Mouse (Mus musculus): ENCODE results near the gene Exoc5. TPM values are rescaled to one million over a fixed set of nuclear protein-coding genes. Genes with fewer than 3 reads are reported as not detected.

Exoc5 gene
- polyA plus RNA-seq, 1 experiment from 2014 or later = 40.3 TPM

DNA sequence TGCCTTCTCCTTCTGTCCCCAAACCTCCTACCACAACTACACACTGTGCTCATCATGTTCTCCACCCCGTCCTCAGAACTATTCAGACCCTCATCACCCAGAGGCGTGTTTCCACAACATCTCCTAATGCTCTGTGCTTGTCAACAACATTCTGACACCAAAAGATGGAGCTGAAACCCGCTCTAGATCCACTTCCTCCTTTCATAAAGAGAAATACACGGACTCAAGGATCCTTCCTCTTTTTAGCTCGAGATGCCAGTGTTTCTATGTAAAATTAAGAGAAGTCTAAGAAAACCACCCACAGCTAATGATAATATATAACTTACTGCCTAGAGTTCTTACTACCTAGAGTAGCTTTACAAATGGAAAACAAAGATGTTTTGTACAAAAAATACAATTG is 46.7 kb downstream of the Exoc5 start:
- no peaks in the 10 kb centered on the region for H3K4me1 ChIP-seq (ENCODE audit: control insufficient read depth, insufficient read depth, low read length)
- no peaks in the 10 kb centered on the region for H3K27me3 ChIP-seq (ENCODE audit: control insufficient read depth, insufficient read depth, low read length)
- no peak overlapping the region for H3K4me3 ChIP-seq (replicated peaks; ENCODE audit: low read length)
- WGBS = 82% methylated on average over 5 of the region's 5 CpGs
- no peak overlapping the region for H3K9ac ChIP-seq (ENCODE audit: low read length)
- no peaks in the 10 kb centered on the region for H3K36me3 ChIP-seq (ENCODE audit: control insufficient read depth, insufficient read depth, low read length)
- no peaks in the 10 kb centered on the region for H3K9me3 ChIP-seq (replicated peaks; ENCODE audit: control insufficient read depth, low read length)
- H3K4me2 ChIP-seq (ENCODE audit: low read depth, low read length) = no peak overlapping the region
- H3K27ac ChIP-seq (ENCODE audit: low read length) = no peak overlapping the region
- no peak for ATAC-seq (ENCODE audit: insufficient read depth, low FRiP score)

DNA sequence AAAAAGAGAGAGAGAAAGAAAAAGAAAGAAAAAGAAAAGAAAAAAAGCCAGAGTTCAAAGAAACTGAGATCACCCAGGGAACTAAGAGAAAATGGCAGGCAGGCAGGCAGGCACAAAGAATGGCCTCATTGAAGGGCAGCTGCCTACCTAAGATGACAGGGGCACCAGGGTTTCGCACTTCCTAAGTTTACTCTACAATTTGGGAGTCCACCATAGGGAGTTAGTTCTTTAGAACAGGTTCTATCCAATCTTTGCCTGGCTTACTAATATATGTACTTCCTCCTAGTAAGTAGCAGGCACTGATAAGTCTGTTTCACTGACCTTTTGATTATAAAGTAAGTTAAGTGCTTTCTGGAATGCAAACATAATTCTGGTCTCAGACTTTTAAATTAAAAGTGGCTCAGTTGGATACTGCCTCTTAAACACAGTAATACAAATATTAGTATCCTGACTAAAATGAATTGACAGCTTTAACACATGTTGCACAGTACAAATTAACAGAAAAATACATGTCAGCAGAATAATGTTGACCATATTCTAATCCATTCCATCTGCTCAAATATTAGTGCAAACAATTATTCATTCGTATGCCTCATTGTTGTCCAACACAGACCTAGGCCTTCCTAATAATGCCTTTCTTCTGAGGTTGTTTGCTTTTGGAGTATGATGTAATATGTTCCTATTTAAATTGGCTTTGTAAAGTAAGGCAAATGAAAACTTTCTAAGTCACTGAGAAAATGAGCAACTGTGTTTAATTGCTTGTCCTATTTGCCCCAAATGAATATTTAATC is 57.9 kb downstream of the Exoc5 start:
- Histone ChIP-seq H3K4me3 (replicated peaks; ENCODE audit: low read length) (no peak overlapping the region), H3K4me1 (ENCODE audit: control insufficient read depth, insufficient read depth, low read length) (no peaks in the 10 kb centered on the region), H3K27me3 (ENCODE audit: control insufficient read depth, insufficient read depth, low read length) (no peaks in the 10 kb centered on the region), H3K27ac (ENCODE audit: low read length) (no peak overlapping the region), H3K36me3 (ENCODE audit: control insufficient read depth, insufficient read depth, low read length) (no peaks in the 10 kb centered on the region), H3K4me2 (ENCODE audit: low read depth, low read length) (no peak overlapping the region), H3K9ac (ENCODE audit: low read length) (no peak overlapping the region), H3K9me3 (replicated peaks; ENCODE audit: control insufficient read depth, low read length) (no peaks in the 10 kb centered on the region)
- WGBS = 68% methylated on average over 2 of the region's 2 CpGs
- ATAC-seq (ENCODE audit: insufficient read depth, low FRiP score) = peak; percentile 21; the same call in 1 of the 2 replicates

DNA sequence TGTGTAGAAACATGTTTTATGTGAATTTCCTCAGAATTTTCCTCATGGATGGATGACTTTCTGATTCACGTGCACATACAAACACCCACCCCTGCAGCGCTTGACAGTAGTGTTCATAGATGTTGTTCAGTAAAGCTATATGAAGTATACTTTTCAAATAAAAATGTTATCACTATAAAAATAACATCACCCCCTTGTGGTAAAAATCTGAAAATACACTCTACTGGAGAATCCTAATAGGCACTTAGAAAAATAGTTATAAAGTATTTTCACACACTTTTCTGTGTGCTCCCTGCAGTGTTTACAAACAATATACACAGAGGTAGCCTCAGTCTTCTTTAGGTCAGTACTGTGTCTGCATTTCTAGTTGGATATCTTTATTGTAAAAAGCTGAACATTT is 58.5 kb downstream of the Exoc5 start:
- no peak overlapping the region for H3K9ac ChIP-seq (ENCODE audit: low read length)
- H3K36me3 ChIP-seq (ENCODE audit: control insufficient read depth, insufficient read depth, low read length) = no peaks in the 10 kb centered on the region
- H3K27ac ChIP-seq (ENCODE audit: low read length) = no peak overlapping the region
- no peak for ATAC-seq (ENCODE audit: insufficient read depth, low FRiP score)
- no peaks in the 10 kb centered on the region for H3K9me3 ChIP-seq (replicated peaks; ENCODE audit: control insufficient read depth, low read length)
- no peak overlapping the region for H3K4me3 ChIP-seq (replicated peaks; ENCODE audit: low read length)
- no peaks in the 10 kb centered on the region for H3K27me3 ChIP-seq (ENCODE audit: control insufficient read depth, insufficient read depth, low read length)
- 88% methylated on average over 2 of the region's 2 CpGs for WGBS
- H3K4me2 ChIP-seq (ENCODE audit: low read depth, low read length) = no peak overlapping the region
- no peaks in the 10 kb centered on the region for H3K4me1 ChIP-seq (ENCODE audit: control insufficient read depth, insufficient read depth, low read length)

DNA sequence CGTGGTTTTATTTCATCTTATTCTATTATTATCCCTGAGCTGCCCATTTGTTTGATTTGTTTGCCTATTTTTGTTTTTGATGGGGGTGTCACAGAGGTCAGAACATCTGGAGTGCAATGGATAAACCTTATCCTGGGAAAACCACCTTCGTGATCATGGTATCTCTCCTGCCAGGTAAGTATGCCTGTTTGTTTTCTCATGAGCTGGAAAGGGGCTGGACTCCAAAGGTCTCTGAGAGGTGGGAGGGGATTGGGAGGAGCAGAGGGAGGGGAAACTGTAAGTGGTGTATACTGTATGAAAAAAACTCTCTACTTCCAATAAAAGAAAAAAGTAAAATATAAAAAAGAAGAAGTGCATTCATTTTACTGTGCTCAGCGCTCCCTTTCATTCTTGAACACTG is 64.8 kb downstream of the Exoc5 start:
- Histone ChIP-seq H3K4me2 (ENCODE audit: low read depth, low read length) (no peak overlapping the region), H3K9me3 (replicated peaks; ENCODE audit: control insufficient read depth, low read length) (no peaks in the 10 kb centered on the region), H3K27me3 (ENCODE audit: control insufficient read depth, insufficient read depth, low read length) (no peaks in the 10 kb centered on the region), H3K4me3 (replicated peaks; ENCODE audit: low read length) (no peak overlapping the region), H3K27ac (ENCODE audit: low read length) (no peak overlapping the region), H3K9ac (ENCODE audit: low read length) (no peak overlapping the region), H3K36me3 (ENCODE audit: control insufficient read depth, insufficient read depth, low read length) (no peaks in the 10 kb centered on the region), H3K4me1 (ENCODE audit: control insufficient read depth, insufficient read depth, low read length) (no peaks in the 10 kb centered on the region)
- ATAC-seq (ENCODE audit: insufficient read depth, low FRiP score) = no peak
- 67% methylated on average over 3 of the region's 3 CpGs for WGBS

DNA sequence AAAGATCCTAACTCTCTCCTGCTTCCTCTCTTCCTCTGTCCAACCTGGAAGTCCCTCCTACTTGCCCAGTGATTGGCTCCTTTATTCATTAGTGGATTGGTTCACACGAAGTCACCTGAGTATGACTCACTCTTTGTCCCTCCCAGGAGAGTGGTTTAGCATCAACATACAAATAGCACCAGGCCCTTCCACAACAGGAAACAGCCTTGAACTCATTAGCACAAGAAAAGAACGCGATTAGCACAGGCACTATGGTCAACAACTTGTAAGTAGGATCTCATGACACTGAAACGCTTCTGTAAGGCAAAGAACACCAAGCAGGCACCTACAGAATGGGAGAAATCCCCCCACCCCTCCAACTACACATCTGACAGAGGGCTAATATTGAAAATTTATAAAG is 67.7 kb downstream of the Exoc5 start:
- Histone ChIP-seq H3K9ac (ENCODE audit: low read length) (no peak overlapping the region), H3K9me3 (replicated peaks; ENCODE audit: control insufficient read depth, low read length) (no peaks in the 10 kb centered on the region), H3K4me2 (ENCODE audit: low read depth, low read length) (no peak overlapping the region), H3K4me3 (replicated peaks; ENCODE audit: low read length) (no peak overlapping the region), H3K27me3 (ENCODE audit: control insufficient read depth, insufficient read depth, low read length) (no peaks in the 10 kb centered on the region), H3K4me1 (ENCODE audit: control insufficient read depth, insufficient read depth, low read length) (no peaks in the 10 kb centered on the region), H3K36me3 (ENCODE audit: control insufficient read depth, insufficient read depth, low read length) (no peaks in the 10 kb centered on the region), H3K27ac (ENCODE audit: low read length) (no peak overlapping the region)
- 54% methylated on average over 4 of the region's 4 CpGs for WGBS
- no peak for ATAC-seq (ENCODE audit: insufficient read depth, low FRiP score)

DNA sequence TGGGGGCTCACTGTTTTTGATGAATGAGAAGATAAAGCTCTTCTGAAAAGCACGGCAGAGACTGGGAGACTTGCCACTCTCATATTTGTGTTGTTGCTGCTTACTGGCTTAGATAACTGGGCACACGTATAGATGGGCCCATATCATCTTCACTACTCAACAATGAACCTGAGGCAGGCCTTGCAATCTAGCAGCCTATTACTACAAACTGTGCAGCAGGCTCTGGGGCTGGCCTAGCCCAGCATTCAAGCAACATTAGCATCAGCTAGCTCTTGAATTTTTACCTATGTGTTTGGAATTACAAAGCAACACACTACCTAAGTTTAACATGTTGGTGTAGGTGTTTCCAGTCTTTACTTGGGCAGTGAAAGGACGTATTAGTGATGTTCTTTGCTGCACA is 72.6 kb downstream of the Exoc5 start:
- H3K4me1 ChIP-seq (ENCODE audit: control insufficient read depth, insufficient read depth, low read length) = peaks cover 9% of the 10 kb centered on the region
- WGBS = 84% methylated on average over 3 of the region's 3 CpGs
- H3K4me3 ChIP-seq (replicated peaks; ENCODE audit: low read length) = no peak overlapping the region
- H3K27me3 ChIP-seq (ENCODE audit: control insufficient read depth, insufficient read depth, low read length) = no peaks in the 10 kb centered on the region
- H3K9me3 ChIP-seq (replicated peaks; ENCODE audit: control insufficient read depth, low read length) = no peaks in the 10 kb centered on the region
- H3K9ac ChIP-seq (ENCODE audit: low read length) = no peak overlapping the region
- no peak for ATAC-seq (ENCODE audit: insufficient read depth, low FRiP score)
- H3K4me2 ChIP-seq (ENCODE audit: low read depth, low read length) = no peak overlapping the region
- H3K36me3 ChIP-seq (ENCODE audit: control insufficient read depth, insufficient read depth, low read length) = no peaks in the 10 kb centered on the region
- H3K27ac ChIP-seq (ENCODE audit: low read length) = no peak overlapping the region

DNA sequence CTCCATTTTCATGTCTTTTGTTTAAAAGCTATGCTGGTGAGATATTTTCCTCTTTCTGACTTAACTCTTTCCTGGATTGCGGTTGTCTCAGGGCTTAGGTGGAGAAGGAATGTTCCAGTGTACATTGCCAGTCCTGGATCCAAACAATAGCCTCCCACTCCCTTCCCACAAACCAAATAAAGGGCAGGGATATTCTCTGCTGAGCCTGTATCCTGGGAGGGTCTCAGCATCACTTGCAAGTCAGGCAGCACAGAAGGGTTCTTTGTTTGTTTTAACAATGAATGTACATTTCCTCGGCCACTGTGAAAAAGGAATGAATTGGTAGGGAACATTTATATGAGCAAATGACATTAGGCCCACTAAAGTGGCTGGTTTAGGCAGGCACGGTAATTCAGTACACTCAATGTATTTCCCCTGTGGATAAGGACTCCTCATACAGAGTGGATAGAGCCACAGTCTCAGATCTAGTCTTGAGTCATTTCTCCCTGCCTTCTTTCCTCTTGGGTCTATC is 74.3 kb downstream of the Exoc5 start:
- 43% methylated on average over 3 of the region's 3 CpGs for WGBS
- no peak for ATAC-seq (ENCODE audit: insufficient read depth, low FRiP score)
- Histone ChIP-seq H3K4me1 (ENCODE audit: control insufficient read depth, insufficient read depth, low read length) (peaks cover 9% of the 10 kb centered on the region), H3K27me3 (ENCODE audit: control insufficient read depth, insufficient read depth, low read length) (no peaks in the 10 kb centered on the region), H3K4me3 (replicated peaks; ENCODE audit: low read length) (no peak overlapping the region), H3K36me3 (ENCODE audit: control insufficient read depth, insufficient read depth, low read length) (no peaks in the 10 kb centered on the region), H3K9me3 (replicated peaks; ENCODE audit: control insufficient read depth, low read length) (no peaks in the 10 kb centered on the region), H3K27ac (ENCODE audit: low read length) (no peak overlapping the region), H3K9ac (ENCODE audit: low read length) (no peak overlapping the region), H3K4me2 (ENCODE audit: low read depth, low read length) (no peak overlapping the region)

DNA sequence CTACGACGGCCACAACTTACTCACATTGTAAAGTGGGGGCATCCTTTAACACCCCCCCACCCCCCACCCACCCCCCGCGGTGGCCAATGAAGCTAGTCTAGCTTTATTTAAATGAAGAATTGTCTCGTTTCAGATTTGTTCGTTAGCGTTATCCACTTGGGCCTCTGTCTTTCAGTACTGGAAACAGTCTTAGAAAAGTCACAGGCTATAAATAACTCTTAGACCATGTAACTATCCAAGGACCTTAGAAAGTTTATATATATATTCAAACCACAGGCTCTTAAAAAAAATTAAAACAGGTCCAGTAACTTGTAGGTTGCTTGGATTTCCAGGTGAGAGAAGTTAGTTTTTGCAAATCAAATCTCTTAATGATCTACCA is 75.3 kb downstream of the Exoc5 start:
- no peak for ATAC-seq (ENCODE audit: insufficient read depth, low FRiP score)
- Histone ChIP-seq H3K9me3 (replicated peaks; ENCODE audit: control insufficient read depth, low read length) (no peaks in the 10 kb centered on the region), H3K4me3 (replicated peaks; ENCODE audit: low read length) (peak overlapping the region; percentile 28; the same call in 1 of the 2 replicates), H3K4me1 (ENCODE audit: control insufficient read depth, insufficient read depth, low read length) (peaks cover 9% of the 10 kb centered on the region), H3K4me2 (ENCODE audit: low read depth, low read length) (peak overlapping the region; percentile 46), H3K9ac (ENCODE audit: low read length) (no peak overlapping the region; the same call in 1 of the 2 replicates), H3K27me3 (ENCODE audit: control insufficient read depth, insufficient read depth, low read length) (no peaks in the 10 kb centered on the region), H3K36me3 (ENCODE audit: control insufficient read depth, insufficient read depth, low read length) (no peaks in the 10 kb centered on the region), H3K27ac (ENCODE audit: low read length) (no peak overlapping the region)
- WGBS = 2% methylated on average over 7 of the region's 7 CpGs

DNA sequence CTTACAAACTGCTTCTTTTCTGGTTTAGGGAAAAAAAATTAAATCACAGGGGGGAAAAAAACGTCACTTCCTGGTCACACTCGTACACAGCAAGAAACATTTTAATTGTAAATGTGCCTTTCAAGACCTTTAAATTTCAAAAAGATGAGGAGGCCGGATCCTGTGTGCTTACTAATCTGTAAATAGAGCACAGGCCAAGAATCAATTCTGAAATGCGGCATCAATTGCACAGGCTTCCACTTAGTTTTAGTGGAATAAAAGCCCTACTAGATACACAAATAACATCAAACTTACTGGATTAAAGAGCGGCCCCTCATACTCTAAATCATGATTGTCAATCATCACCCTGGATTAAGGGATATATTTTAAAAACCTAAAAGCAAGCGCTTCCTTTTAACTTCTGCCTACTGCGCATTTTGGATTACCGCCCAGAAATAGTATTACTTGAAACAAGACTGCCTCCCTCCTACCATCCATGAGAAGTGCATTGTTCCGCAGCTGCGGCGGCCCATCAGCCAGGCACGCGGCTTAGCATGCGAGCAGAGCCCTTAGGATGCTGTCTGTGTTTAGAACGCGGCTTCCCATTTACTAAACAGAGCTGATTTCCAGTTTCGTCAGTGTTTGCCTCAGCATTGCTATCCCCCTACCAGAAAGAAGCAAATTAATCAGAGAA is 75.8 kb downstream of the Exoc5 start:
- H3K4me1 ChIP-seq (ENCODE audit: control insufficient read depth, insufficient read depth, low read length) = peaks cover 9% of the 10 kb centered on the region
- no peaks in the 10 kb centered on the region for H3K9me3 ChIP-seq (replicated peaks; ENCODE audit: control insufficient read depth, low read length)
- no peak overlapping the region for H3K27ac ChIP-seq (ENCODE audit: low read length)
- no peaks in the 10 kb centered on the region for H3K36me3 ChIP-seq (ENCODE audit: control insufficient read depth, insufficient read depth, low read length)
- peak overlapping the region; percentile 46 for H3K4me2 ChIP-seq (ENCODE audit: low read depth, low read length)
- H3K4me3 ChIP-seq (replicated peaks; ENCODE audit: low read length) = peak overlapping the region; percentile 28; the same call in 1 of the 2 replicates
- ATAC-seq (ENCODE audit: insufficient read depth, low FRiP score) = peak; percentile 76; the same call in 1 of the 2 replicates
- no peaks in the 10 kb centered on the region for H3K27me3 ChIP-seq (ENCODE audit: control insufficient read depth, insufficient read depth, low read length)
- no peak overlapping the region; the same call in 1 of the 2 replicates for H3K9ac ChIP-seq (ENCODE audit: low read length)
- WGBS = 13% methylated on average over 17 of the region's 17 CpGs

All from stomach, embryonic 16.5 days (tissue).